Mouse (Mus musculus) liver (tissue): ENCODE data around the gene Krt73.

Experiments used
- DNase-seq: peaks from one replicate; pipeline ENCODE4 v3.0.0-alpha.2; 2020; ENCODE audit warnings: mixed read lengths

Gene Krt73

GRCm38 (mm10) chr15:101802296-101802835 is at the start of gene Krt73:
Krt73 (minus strand) TSS chr15:101802346.
- no peak for DNase-seq

DNA sequence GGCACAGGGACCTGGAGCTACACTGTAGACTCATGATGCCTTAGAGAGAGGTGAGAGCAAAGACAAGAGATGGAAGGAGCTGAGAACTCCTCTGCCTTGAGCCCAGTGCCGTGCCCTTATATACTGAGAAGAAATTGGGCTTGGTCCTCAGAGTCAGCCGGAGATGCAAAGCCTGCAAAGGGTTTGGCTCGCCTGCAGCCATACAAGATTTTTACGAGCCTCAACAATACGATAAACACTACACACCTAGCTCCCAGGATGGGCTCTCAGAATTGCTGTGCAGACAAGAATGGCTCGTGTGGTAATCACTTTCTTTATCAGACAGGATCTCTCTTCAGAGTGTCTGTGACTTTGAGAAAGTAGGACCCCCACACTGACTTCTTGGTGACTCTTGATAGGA is 48.5 kb upstream of the Krt73 start, which contains the start of gene Krt1:
Gene Krt1, minus strand, starts transcription at position 101 of the 400 bp plus-strand sequence.
- DNase-seq, result no peak

- DNase-seq, result peak; percentile 26
Observed at GRCm38 (mm10) chr15:101845971-101846403, 43.8 kb upstream of the Krt73 start.

- no peak for DNase-seq
Observed at GRCm38 (mm10) chr15:101843192-101843591, 41.0 kb upstream of the Krt73 start.

- DNase-seq, result no peak
Observed at GRCm38 (mm10) chr15:101834784-101835328, 32.7 kb upstream of the Krt73 start.

DNA sequence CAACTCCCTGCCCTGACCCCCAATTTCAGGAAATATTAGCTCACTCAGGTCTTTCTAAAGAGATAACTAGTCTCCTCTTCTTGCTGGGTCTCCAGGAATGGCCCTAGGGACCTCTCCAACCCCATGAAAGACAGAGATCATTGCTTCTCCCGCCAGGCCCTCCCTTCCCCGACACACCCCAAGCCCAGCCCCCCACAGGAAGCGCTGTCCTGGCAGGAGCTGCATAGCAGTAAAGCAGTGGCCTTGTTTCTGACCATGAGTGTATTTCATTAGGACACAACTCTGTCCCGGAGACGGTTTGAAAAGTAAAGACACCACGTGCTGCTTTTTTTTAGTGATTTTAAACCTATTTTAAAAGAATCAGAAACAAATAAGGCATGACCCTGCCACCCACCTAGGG is 31.0 kb upstream of the Krt73 start:
- no peak for DNase-seq

- no peak for DNase-seq
Observed at GRCm38 (mm10) chr15:101829441-101829840, 27.3 kb upstream of the Krt73 start.

DNA sequence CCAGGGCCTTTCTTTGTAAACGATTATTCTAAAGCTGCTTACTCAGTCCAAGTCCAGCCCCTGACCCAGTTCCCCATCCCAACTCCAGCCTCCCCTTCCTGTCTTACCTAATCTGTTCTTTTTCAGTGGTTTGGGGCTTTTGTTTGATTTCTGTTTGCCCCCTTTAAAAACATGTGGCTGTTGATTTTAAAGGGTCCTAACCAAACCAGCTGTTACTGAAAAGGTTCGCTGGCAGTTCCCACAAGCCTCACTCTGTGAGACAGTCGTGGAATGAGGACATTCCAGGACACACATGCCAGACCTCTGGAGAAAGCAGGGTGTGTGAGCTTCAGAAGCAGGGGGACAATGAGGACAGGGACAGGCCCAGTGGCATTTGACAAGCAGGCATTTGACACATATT is 19.6 kb upstream of the Krt73 start:
- DNase-seq, result no peak

- DNase-seq, result no peak
Observed at GRCm38 (mm10) chr15:101817875-101818274, 15.7 kb upstream of the Krt73 start, which contains the start of gene Krt2. Krt2 (minus strand) TSS chr15:101818169.

DNA sequence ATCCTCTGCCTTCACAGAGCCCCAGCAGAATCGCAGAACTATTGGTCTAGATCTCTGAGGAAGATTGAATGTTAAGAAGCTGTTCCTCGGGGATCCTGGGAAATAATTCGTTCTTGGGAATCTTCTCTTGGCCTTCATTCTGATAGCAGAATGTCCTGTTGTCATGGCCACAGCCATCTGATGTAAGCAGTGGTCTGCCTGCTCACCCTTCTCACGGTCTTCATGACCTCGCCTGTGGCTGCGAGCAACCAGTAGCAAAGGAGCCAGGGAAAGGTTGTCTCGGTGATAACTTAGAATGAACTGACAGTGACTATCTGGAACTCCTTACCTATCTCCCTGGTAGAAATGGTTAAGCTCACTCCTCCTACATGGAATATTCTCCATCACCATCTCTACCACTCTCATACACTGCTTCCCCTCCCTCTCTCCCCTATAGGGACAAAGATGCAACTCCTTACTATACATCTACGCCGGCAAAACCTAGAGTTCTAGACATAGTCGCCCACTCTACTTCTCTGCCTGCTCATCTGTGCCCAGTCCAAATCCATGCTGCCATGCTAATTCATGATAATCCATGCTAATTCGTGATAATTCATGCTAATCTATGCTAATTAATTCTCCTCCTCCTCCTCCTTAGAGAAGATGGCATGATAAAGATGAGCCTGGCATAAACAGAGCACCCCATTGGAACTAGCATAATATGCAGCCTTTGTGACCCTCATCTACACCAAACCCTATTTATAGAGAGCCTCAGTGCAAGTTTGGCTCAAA is 1.1 kb upstream of the Krt73 start:
- DNase-seq, result no peak

GRCm38 (mm10) chr15:101790867-101791266 is 11.3 kb downstream of the Krt73 start:
- DNase-seq, result no peak

DNA sequence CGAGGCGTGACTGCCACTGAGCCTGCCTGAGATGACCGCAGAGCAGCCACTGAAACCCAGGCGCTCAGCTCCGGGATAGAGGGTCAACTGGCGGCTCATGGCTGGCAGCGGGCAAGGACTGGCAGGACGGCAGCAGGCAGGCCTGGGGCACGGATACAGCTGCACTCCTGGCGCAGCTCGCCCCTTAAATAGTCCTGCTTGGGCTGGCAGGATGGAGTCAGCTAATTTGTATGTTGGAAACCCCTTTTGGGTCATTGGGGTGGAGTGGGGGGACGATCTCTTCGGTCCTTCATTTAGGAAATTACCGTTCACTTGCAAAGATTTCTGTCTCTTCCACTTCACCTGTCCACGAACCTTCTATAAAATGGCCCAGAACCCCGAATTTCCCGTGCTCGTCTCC is 15.8 kb downstream of the Krt73 start, which contains the start of gene Krt72:
Gene Krt72, minus strand, starts transcription at position 101 of the 400 bp plus-strand sequence.
- DNase-seq, result no peak

DNA sequence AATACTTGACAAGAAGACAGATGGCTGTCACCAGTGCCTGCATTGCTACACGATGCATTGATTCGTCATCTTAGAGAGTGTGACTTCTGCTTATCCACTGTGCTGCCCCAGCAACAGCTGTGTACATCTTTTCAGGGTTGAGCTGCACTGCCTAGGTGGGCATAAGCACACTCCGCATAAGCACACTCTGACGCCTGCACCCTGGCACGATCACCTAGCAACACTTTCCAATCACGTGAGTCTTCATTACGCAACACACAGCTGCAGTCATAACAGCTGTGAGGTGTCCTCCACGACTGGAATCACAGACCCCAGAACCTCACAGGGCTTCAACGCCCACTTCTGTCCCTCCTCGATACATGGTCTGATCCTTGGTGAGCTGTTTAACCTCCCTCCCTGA is 28.7 kb downstream of the Krt73 start:
- DNase-seq, result no peak

DNA sequence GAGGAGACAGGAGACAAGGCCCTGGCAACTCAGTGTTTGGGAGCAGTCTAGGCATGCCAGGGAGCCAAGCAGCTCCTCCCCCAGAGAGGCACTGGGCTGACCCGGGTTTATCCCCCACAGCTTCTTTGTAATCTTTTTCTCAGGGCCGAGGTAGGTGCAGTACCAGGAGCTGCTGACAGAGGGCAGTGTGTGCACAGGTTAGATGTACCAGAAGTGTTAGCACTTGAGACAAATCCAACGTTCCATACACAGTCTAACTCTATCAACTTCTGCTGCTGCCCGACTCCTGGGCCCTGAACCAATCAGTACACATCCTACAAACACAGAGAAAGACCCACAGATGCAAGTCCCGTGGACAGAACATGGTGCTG is 29.4 kb downstream of the Krt73 start:
- DNase-seq, result peak; percentile 76

GRCm38 (mm10) chr15:101772080-101772710 is 30.0 kb downstream of the Krt73 start:
- DNase-seq, result no peak

DNA sequence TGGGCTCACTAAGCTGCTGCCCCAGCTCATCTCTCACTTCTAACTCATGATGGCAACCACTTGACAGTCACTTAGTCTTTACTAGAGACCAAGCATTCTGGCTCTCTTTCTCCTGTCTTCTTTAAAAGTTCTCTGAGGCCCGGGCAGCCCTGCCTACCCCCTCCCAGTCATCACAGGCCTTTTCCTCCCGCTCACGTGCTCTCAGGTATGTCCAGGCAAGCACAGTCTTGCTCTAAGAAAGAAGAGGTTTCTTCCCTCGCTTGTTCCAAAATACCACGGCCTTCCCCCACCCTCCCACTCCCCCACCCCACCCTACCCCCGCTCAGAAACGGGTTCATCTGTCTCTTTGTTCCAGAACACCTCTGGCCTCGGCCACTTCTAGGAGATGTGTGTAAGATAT is 31.9 kb downstream of the Krt73 start:
- no peak for DNase-seq
